Mouse (Mus musculus) layer of hippocampus, postnatal 14 days (tissue): Measurements from ENCODE around the gene Pdcd1lg2. TPM values are rescaled to one million over a fixed set of nuclear protein-coding genes. Genes with fewer than 3 reads are reported as not detected.

Experiments
- DNase-seq, 2 experiments: peaks; one replicate each; pipeline ENCODE4 v3.0.0; 2021 to 2022; ENCODE audit warnings: low spot score in 2 of 2, mixed read lengths in 1 of 2
- total RNA-seq, 2 experiments: library from RNA; stranded (reverse); gene quantifications; 2 replicates each; pipeline ENCODE4 v1.2.3; 2021

Gene Pdcd1lg2
- total RNA-seq, 2 experiments from 2014 or later = not detected

DNA sequence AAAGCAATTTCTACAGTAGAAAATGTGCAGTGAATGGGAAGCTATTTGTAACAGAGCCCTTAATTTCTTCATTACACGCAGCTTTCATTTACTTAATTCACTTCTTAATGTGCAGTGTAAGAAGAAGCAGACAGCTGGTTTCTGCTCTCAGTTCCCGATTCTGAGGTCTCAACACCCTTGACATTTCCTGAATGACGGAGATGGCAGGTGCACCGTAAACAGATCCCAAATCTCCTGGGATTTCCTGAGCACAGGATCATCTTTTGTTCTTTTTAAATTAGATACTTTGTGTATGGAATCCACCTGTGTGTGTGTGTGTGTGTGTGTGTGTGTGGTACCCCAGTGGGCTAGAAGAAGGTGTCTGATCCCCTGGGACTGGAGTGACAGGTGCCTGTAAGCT is 83.7 kb downstream of the Pdcd1lg2 start:
- no peak for DNase-seq

DNA sequence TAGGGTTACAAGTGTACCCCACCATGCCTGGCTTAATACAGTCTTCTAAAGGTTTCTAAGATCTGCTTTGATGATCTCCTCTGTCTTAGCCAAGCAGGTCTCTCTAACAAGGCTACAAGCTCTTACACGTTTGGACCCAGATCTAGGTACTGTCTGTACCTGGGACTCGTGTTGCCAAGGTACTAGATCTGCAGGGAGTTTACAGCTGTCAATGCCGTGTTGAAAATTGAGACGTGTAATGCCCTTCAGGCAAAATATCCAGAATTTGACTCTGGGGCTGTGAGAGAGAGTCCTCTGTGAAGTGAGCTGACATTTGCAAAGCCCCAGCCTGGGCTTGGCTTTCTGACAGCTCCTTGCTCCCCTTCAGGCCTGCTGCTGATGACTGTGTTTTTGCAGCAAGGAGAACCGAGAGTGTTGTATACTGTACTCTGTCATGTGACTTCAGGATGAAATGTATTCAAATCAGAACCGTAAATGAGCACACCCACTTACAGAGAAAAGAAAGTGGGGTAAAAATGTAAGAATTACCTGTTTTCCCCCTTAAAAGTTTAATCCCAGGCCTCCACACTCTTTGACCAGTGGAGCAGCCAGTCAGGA is 85.4 kb downstream of the Pdcd1lg2 start:
- DNase-seq = no peak

DNA sequence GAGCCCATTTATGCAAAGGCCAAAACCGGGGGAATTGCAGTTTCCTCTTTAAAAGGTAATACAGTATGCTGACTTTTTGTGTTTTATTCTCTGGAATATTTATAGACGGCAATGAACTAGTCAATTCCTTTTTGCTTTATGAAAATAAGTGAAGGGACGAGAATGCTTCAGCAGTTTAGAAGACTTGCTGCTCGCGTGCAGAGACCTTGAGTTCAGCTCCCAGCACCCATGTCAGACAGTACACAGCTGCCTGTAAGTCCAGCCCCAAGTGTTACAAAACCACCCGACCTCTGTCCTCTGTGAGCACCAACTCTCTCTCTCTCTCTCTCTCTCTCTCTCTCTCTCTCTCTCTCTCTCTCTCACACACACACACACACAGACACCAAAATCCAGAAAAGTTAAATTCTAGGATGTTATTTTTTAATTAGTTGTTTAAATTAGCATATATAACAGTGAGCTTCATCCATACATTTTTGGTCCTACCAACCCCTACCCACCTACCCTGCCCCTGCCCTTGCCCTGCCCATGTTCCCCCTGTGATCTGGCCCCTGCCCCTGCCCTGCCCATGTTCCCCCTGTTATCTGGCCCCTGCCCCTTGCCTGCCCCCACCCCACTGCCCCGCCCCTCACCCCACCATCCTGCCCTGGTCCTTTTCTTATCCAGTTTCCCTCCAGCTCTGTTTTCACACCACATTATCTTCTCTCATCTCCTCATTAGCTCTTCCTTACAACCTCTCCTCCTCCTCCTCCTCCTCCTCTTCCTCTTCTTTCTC is 86.3 kb downstream of the Pdcd1lg2 start:
- DNase-seq = no peak

DNA sequence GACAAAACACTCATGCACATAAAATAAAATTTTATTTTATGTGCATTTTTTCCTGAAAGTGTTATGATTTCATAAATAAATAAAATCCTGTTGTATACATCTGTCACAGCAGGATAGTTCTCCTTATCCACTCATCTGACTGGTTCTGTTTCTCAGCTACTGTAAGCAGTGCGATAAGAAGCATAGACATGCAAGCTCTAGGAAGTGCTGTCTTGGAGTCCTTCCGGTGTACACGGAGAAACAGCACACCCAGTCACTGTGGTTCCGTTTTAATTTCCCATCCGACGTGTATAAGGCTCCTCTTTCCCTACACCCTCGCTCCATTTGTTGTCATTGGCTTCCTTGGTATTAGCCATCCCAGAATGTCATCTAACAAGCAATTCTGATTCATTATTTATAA is 87.2 kb downstream of the Pdcd1lg2 start:
- DNase-seq = no peak

DNA sequence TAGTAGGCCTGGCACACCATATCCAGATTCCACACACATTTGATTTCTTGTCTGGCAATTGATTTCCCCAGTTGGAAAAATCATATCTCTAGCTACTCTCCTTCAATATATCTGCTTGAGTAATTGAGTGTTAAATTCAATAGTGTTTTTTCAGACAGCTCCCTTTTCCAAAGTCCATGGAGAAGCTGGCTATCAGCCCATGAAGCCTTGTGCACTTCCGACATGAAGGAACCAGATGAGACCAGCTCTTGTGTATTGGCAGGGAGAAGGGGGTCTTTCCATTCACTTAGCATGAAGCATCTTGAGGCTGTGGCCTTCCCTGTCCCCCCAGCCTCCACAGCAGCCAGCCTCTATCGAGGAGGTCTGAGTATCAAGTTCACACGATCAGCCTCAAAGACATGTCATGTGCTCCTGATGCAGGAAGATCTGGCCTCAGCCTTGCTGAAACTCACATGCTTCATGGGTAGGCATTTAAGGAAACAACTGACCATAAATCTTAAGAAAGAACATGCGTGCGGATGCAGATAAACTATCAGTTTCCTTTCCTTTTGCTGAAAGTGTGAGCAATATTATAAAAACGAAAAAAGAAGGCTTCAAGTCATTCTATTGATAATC is 88.2 kb downstream of the Pdcd1lg2 start:
- no peak for DNase-seq

DNA sequence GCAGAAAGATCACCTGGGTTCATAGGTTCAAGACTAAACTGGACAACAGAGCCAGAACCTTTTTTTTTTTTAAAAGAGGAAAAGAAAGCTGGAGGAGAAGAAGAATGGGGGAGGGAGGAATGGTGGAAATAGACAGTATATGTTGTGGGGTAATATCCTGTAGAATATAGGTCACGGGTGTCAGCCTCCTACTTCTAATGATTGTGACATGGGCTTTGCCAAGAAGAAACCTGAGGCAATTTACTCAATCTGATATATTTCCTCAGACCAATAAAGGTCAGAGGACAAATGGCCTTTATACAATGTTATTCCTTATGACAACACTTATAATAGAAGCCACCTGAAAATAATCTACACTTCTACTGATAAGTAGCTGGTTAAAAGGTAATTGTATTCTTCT is 89.6 kb downstream of the Pdcd1lg2 start:
- no peak for DNase-seq

DNA sequence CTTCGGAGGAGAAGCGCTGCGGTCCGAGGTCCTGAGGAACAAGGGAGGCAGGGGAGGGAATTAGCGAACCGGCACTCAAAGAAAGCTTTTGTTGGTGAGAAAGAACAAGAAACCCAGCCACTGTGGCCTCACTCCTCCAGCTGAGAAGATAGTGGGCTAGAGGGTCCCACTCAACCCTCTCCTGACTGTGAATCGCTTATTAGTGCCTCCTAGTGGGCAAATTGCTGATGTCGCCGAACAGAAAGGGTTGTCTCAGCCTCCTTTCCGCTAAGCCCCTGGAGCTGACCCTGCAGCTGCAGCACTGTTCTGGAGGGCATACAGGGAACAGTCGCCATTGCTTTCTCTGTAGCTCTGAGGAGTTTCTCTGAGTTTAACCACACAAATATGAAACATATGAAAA is 90.4 kb downstream of the Pdcd1lg2 start:
- peak in 1 of 2 experiments; percentile 12 for DNase-seq

DNA sequence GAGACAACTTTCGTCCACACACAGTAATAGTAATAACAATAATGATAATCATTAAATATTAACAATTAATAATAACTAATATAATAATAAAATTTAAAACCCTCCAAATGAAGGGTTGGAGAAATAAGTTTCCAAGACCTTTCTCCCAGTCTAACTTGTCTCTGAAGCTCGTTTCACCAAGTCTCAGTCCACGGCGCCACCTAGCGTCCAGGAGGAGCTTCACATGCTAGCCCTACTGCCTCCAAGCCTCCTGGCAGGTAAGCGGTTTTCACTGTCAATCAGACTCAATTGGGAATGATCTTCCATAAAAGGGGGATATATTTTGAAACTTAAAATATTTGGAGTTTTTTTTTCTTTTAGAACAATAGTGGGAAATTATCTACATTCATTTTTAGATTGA is 90.8 kb downstream of the Pdcd1lg2 start:
- DNase-seq = peak; percentile 73 to 86

DNA sequence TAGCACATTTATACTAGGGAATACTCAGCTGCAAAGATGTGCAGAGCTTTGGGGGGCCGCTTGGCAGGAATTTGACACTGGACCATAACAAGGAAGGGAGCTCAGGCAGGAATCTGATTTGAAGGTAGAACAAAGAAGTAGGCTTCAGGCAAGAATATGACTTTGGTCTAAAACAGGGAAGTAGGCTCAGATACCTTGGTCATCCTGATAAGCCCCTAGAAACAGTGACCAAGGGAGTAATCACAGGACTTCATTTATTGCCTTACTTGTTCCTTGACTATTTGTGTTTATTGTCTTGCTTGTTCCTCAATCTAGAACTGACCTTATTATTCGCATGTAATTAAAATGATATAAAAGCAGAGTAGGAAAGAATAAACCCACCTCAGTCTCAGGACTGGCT is 93.4 kb downstream of the Pdcd1lg2 start:
- DNase-seq = no peak

DNA sequence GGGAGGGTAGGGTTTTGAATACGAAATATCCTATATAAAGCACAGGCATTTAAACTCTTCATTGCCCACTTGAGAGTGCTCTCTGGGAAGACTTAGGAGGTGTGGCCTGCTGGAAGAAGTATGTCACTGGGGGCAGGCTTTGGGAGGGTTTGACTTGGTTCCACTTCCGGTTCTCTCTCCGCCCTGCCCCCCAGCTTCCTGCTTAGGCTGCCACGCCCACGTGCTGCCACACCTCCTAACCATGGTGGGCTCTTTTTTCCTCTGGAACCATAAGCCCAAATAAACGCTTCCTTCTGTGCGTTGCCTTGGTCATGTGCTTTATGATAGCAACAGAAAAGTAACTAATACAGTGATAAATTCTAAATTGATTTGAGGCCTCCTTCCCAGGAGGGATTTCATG is 94.9 kb downstream of the Pdcd1lg2 start:
- no peak for DNase-seq

DNA sequence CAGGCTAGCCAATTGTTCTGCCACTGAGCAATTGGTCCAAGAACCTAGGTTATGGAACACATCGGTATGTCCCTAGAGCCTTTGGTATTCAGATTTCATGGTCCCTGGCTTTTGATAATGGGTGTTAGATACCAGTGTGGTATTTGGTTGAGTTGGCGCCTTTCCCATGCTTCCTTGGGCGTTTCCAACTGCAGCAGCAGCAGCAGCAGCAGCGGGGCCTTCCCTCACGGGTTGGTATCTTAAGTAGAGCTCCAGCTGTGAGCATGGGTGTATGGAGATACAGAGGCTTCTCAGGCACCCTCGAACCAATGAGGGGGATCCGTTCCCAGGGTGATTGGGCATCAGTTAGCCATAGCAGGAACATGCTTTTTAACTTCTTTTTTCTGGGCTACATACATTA is 97.5 kb downstream of the Pdcd1lg2 start:
- no peak for DNase-seq

DNA sequence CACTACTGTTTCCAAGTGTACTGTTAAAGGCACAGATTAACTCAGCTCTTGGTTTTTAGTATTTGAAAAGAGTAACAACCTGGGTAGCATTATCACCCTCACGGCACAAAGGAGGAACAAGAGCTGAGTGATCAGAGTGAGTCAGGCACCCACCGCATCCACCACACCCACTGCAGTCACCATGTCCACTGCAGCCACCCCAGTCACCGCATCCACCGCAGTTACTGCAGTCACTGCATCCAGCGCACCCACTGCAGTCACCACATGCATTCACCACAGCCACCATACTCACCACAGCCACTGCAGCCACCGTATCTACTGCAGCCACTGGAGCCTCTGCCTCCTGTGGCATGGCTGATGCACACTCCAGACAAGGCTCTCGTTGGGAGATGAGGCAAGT is 99.1 kb downstream of the Pdcd1lg2 start:
- no peak for DNase-seq

DNA sequence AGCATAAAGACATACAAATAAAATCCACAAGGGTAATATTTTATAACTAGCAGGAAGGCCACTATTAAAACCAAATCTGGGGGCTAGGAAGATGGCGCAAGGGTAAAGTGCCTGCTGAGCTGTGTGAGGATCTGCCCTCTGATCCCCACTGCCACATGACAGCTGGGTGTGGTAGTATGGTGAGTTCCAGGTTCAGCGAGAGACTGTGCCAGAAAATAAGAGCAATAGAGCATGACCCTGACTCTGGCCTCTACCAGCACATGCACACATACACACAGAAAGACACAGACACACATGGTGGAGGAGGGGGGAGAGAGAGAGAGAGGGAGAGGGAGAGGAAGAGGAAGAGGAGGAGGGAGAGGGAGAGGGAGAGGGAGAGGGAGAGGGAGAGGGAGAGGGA is 101.1 kb downstream of the Pdcd1lg2 start:
- DNase-seq = no peak

DNA sequence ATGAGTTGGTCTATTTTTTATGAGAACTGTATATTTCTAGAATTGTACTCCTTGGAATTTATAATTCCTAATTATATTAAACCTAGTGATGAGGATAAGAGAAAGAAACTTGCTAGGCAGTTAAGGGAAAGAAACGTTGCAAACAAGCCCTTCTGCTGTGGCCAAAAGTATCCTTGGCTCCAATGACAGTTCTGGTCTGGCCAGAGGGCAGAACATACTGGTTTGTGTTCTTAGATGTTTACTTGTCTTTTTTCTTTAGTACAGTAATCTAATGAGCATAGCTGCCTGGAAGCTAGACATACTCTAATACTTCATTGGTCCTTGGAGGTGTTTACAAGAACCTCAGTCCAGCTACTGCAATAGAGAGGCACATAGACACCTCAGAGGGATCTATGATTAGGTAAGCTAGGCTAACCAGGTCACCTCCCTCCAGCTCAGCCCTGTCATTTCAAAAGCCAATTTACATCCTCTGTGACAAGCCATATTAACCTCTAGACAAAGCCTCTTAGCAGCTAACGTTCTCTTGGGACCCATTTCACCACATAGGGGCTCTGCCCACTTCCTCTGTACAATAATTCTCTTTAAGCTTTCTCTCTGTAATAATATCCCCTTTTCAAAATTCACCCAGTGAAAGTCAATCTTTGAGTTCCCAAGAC is 102.5 kb downstream of the Pdcd1lg2 start:
- DNase-seq = no peak

DNA sequence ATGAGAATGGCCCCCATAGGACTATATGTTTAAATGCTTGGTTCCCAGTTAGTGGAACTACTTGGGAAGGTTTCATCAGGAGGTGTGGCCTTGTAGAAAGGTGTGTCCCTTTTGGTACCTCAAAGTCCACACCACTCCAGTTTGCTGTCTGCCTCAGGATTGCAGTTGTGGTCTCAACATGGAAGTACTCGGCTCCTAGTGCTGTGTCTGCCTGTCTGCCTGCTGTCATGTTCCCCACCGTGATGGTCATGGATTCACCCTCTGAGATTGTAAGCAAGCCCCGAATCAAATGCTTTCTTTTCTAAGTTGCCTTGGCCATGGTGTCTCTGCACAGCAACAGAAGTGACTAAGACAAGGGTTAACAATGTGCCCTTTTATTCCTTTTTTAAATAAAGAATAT is 103.4 kb downstream of the Pdcd1lg2 start:
- DNase-seq = no peak

DNA sequence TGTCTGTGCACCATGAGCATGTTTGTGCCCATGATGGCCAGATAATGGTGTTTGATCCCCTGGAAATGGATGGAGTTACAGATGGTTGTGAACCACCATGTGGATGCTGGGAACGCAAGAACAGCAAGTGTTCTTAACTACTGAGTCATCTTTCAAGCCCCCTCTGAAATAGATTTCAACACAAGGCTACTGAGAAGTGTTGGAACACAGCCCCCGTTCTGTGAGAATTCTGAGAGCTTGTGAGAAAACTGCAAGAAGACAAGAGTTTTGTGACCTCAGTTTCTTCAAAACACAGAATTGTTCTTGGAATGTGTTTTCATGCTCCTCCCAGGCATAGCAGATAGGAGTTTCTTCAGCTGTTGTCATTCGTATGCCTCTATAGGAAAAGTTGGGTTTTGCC is 104.7 kb downstream of the Pdcd1lg2 start:
- DNase-seq = no peak

DNA sequence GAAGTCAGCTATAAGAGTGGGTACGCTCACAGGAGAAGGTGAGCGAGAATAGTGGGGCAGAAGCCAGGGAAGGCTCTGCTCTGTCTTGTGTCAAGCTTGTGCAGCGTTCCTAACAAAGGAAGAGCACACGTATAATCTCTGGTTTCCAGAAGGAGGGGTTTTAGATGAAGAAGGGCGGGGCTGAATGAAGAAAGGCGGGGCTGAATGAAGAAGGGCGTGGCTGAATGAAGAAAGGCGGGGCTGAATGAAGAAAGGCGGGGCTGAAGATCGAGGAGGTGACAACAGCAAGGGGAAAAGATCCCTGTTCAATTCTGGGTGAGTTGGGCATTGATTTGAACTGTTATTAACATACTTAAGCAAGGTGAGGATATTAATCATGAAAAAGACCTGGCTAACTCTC is 105.3 kb downstream of the Pdcd1lg2 start:
- no peak for DNase-seq

DNA sequence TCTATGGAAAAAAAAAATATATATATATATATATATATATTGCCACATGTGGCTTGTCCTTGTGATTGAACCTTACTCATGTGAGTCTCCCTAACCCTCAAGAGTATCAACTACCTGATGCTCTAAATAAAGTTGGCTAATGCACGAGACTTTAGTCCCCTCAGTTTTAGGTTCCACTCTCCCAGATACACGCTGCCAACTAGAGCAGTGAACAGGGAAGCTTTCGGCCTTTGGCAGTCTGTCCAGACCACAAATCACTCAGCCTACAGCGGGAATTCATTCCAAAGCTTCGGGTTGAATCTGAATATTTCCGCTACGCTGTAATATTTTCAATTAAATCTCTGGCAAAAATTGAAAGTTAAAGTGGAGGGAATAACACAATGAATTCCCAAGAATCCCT is 107.7 kb downstream of the Pdcd1lg2 start:
- DNase-seq = no peak

DNA sequence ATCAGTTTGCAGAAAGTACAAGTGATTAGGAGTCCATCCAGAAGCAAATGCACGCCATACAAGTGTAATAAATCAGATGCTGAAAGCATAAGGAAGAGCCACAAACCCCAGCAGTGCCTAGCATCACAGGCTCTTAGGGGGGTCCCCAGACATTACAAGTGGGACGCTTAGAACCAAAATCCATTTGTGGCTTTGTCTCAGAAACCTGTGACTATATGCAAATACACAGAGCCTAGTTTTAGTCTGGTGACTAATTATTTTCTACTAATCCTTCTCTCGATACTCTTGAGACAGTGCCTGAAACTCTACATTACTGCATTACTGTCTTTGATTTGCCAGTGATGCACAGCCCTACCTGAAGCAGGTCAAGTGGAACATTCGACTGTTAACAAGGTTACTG is 108.2 kb downstream of the Pdcd1lg2 start:
- DNase-seq = no peak
